Mouse (Mus musculus): ENCODE results near the gene Tmem63a. TPM values are rescaled to one million over a fixed set of nuclear protein-coding genes. Genes with fewer than 3 reads are reported as not detected.

Tmem63a gene
- polyA plus RNA-seq, 1 experiment from 2014 or later, result 9.3 TPM

GRCm38 (mm10) chr1:180912792-180913191 is 29.4 kb upstream of the Tmem63a start:
- H3K9ac ChIP-seq (ENCODE audit: low read length), result no peak overlapping the region
- ATAC-seq (ENCODE audit: insufficient number of reproducible peaks, insufficient read depth, low FRiP score, low read depth), result no peak
- H3K27me3 ChIP-seq (ENCODE audit: control insufficient read depth, insufficient read depth, low read length), result no peaks in the 10 kb centered on the region
- H3K4me3 ChIP-seq (ENCODE audit: control insufficient read depth in 1 of 2, insufficient read depth in 1 of 2, low read depth in 1 of 2, low read length in 2 of 2), result no peak overlapping the region
- peaks cover 6 to 8% of the 10 kb centered on the region in 2 experiments; a peak in 3 of 4 replicates for H3K4me1 ChIP-seq (ENCODE audit: control insufficient read depth in 2 of 2, insufficient read depth in 2 of 2, low read length in 2 of 2)
- peaks cover 9% of the 10 kb centered on the region for H3K36me3 ChIP-seq (ENCODE audit: control insufficient read depth, insufficient read depth, low read length)
- WGBS, result 88% methylated on average over 5 of the region's 5 CpGs
- H3K27ac ChIP-seq (replicated peaks in 1 of 2; ENCODE audit: control insufficient read depth in 1 of 2, insufficient read depth in 1 of 2, low read depth in 2 of 2, low read length in 2 of 2), result no peak overlapping the region
- H3K9me3 ChIP-seq (ENCODE audit: control insufficient read depth, low read length), result no peaks in the 10 kb centered on the region
- no peak overlapping the region for H3K4me2 ChIP-seq (ENCODE audit: low read length)

- no peaks in the 10 kb centered on the region for H3K36me3 ChIP-seq (ENCODE audit: control insufficient read depth, insufficient read depth, low read length)
- WGBS, result 42% methylated on average over 4 of the region's 4 CpGs
- no peak for ATAC-seq (ENCODE audit: insufficient number of reproducible peaks, insufficient read depth, low FRiP score, low read depth)
- H3K4me3 ChIP-seq (ENCODE audit: control insufficient read depth in 1 of 2, insufficient read depth in 1 of 2, low read depth in 1 of 2, low read length in 2 of 2), result no peak overlapping the region
- no peaks in the 10 kb centered on the region for H3K27me3 ChIP-seq (ENCODE audit: control insufficient read depth, insufficient read depth, low read length)
- H3K4me1 ChIP-seq (ENCODE audit: control insufficient read depth in 2 of 2, insufficient read depth in 2 of 2, low read length in 2 of 2), result peaks cover 6 to 8% of the 10 kb centered on the region in 2 experiments; a peak in 3 of 4 replicates
- peak overlapping the region; percentile 28 to 35; a peak in 1 of 4 replicates for H3K27ac ChIP-seq (replicated peaks in 1 of 2; ENCODE audit: control insufficient read depth in 1 of 2, insufficient read depth in 1 of 2, low read depth in 2 of 2, low read length in 2 of 2)
- no peak overlapping the region for H3K9ac ChIP-seq (ENCODE audit: low read length)
- no peaks in the 10 kb centered on the region for H3K9me3 ChIP-seq (ENCODE audit: control insufficient read depth, low read length)
- H3K4me2 ChIP-seq (ENCODE audit: low read length), result no peak overlapping the region
Observed at GRCm38 (mm10) chr1:180913797-180914196, 28.3 kb upstream of the Tmem63a start.

GRCm38 (mm10) chr1:180916425-180916824 is 25.7 kb upstream of the Tmem63a start:
- Histone ChIP-seq H3K4me3 (ENCODE audit: control insufficient read depth in 1 of 2, insufficient read depth in 1 of 2, low read depth in 1 of 2, low read length in 2 of 2) (no peak overlapping the region), H3K36me3 (ENCODE audit: control insufficient read depth, insufficient read depth, low read length) (no peaks in the 10 kb centered on the region), H3K4me2 (ENCODE audit: low read length) (no peak overlapping the region), H3K9ac (ENCODE audit: low read length) (no peak overlapping the region), H3K9me3 (ENCODE audit: control insufficient read depth, low read length) (no peaks in the 10 kb centered on the region), H3K4me1 (ENCODE audit: control insufficient read depth in 2 of 2, insufficient read depth in 2 of 2, low read length in 2 of 2) (peaks cover 8 to 10% of the 10 kb centered on the region in 2 experiments; a peak in 3 of 4 replicates), H3K27ac (replicated peaks in 1 of 2; ENCODE audit: control insufficient read depth in 1 of 2, insufficient read depth in 1 of 2, low read depth in 2 of 2, low read length in 2 of 2) (no peak overlapping the region), H3K27me3 (ENCODE audit: control insufficient read depth, insufficient read depth, low read length) (no peaks in the 10 kb centered on the region)
- ATAC-seq (ENCODE audit: insufficient number of reproducible peaks, insufficient read depth, low FRiP score, low read depth), result no peak
- 88% methylated on average over 11 of the region's 11 CpGs for WGBS

GRCm38 (mm10) chr1:180917053-180917452 is 25.1 kb upstream of the Tmem63a start:
- no peaks in the 10 kb centered on the region for H3K27me3 ChIP-seq (ENCODE audit: control insufficient read depth, insufficient read depth, low read length)
- no peak overlapping the region for H3K27ac ChIP-seq (replicated peaks in 1 of 2; ENCODE audit: control insufficient read depth in 1 of 2, insufficient read depth in 1 of 2, low read depth in 2 of 2, low read length in 2 of 2)
- no peak for ATAC-seq (ENCODE audit: insufficient number of reproducible peaks, insufficient read depth, low FRiP score, low read depth)
- 50% methylated on average over 1 of the region's 1 CpGs for WGBS
- no peak overlapping the region for H3K4me2 ChIP-seq (ENCODE audit: low read length)
- H3K4me3 ChIP-seq (ENCODE audit: control insufficient read depth in 1 of 2, insufficient read depth in 1 of 2, low read depth in 1 of 2, low read length in 2 of 2), result no peak overlapping the region
- no peaks in the 10 kb centered on the region for H3K36me3 ChIP-seq (ENCODE audit: control insufficient read depth, insufficient read depth, low read length)
- H3K4me1 ChIP-seq (ENCODE audit: control insufficient read depth in 2 of 2, insufficient read depth in 2 of 2, low read length in 2 of 2), result peaks cover 8 to 11% of the 10 kb centered on the region in 2 experiments; a peak in 3 of 4 replicates
- no peak overlapping the region for H3K9ac ChIP-seq (ENCODE audit: low read length)
- no peaks in the 10 kb centered on the region for H3K9me3 ChIP-seq (ENCODE audit: control insufficient read depth, low read length)

- Histone ChIP-seq H3K4me1 (ENCODE audit: control insufficient read depth in 2 of 2, insufficient read depth in 2 of 2, low read length in 2 of 2) (peaks cover 5 to 9% of the 10 kb centered on the region in 2 experiments; a peak in 2 of 4 replicates), H3K9ac (ENCODE audit: low read length) (no peak overlapping the region)
- 35% methylated on average over 8 of the region's 8 CpGs for WGBS
Observed at GRCm38 (mm10) chr1:180919686-180920085, 22.5 kb upstream of the Tmem63a start.

GRCm38 (mm10) chr1:180922273-180923048 is 19.7 kb upstream of the Tmem63a start:
- H3K27ac ChIP-seq (replicated peaks in 1 of 2; ENCODE audit: control insufficient read depth in 1 of 2, insufficient read depth in 1 of 2, low read depth in 2 of 2, low read length in 2 of 2), result no peak overlapping the region
- H3K9ac ChIP-seq (ENCODE audit: low read length), result no peak overlapping the region
- WGBS, result 52% methylated on average over 6 of the region's 6 CpGs

More at GRCm38 (mm10) chr1:180919686-180920085, 22.5 kb upstream of the Tmem63a start:
- Histone ChIP-seq H3K4me2 (ENCODE audit: low read length) (no peak overlapping the region), H3K9me3 (ENCODE audit: control insufficient read depth, low read length) (no peaks in the 10 kb centered on the region), H3K27ac (replicated peaks in 1 of 2; ENCODE audit: control insufficient read depth in 1 of 2, insufficient read depth in 1 of 2, low read depth in 2 of 2, low read length in 2 of 2) (no peak overlapping the region), H3K4me3 (ENCODE audit: control insufficient read depth in 1 of 2, insufficient read depth in 1 of 2, low read depth in 1 of 2, low read length in 2 of 2) (no peak overlapping the region), H3K36me3 (ENCODE audit: control insufficient read depth, insufficient read depth, low read length) (no peaks in the 10 kb centered on the region), H3K27me3 (ENCODE audit: control insufficient read depth, insufficient read depth, low read length) (no peaks in the 10 kb centered on the region)
- no peak for ATAC-seq (ENCODE audit: insufficient number of reproducible peaks, insufficient read depth, low FRiP score, low read depth)

GRCm38 (mm10) chr1:180924737-180925136 is 17.4 kb upstream of the Tmem63a start:
- Histone ChIP-seq H3K36me3 (ENCODE audit: control insufficient read depth, insufficient read depth, low read length) (no peaks in the 10 kb centered on the region), H3K4me2 (ENCODE audit: low read length) (no peak overlapping the region), H3K4me1 (ENCODE audit: control insufficient read depth in 2 of 2, insufficient read depth in 2 of 2, low read length in 2 of 2) (peaks cover 5% of the 10 kb centered on the region in 2 experiments; a peak in 2 of 4 replicates), H3K27ac (replicated peaks in 1 of 2; ENCODE audit: control insufficient read depth in 1 of 2, insufficient read depth in 1 of 2, low read depth in 2 of 2, low read length in 2 of 2) (no peak overlapping the region), H3K27me3 (ENCODE audit: control insufficient read depth, insufficient read depth, low read length) (0 out of 2 replicates have a peak, but pooled peaks cover 4% of the 10 kb centered on the region), H3K4me3 (ENCODE audit: control insufficient read depth in 1 of 2, insufficient read depth in 1 of 2, low read depth in 1 of 2, low read length in 2 of 2) (no peak overlapping the region), H3K9me3 (ENCODE audit: control insufficient read depth, low read length) (no peaks in the 10 kb centered on the region), H3K9ac (ENCODE audit: low read length) (no peak overlapping the region)
- ATAC-seq (ENCODE audit: insufficient number of reproducible peaks, insufficient read depth, low FRiP score, low read depth), result no peak
- WGBS, result 44% methylated on average over 2 of the region's 2 CpGs

More at GRCm38 (mm10) chr1:180922273-180923048, 19.7 kb upstream of the Tmem63a start:
- H3K27me3 ChIP-seq (ENCODE audit: control insufficient read depth, insufficient read depth, low read length), result no peaks in the 10 kb centered on the region
- no peak overlapping the region for H3K4me2 ChIP-seq (ENCODE audit: low read length)
- no peaks in the 10 kb centered on the region for H3K9me3 ChIP-seq (ENCODE audit: control insufficient read depth, low read length)
- H3K4me3 ChIP-seq (ENCODE audit: control insufficient read depth in 1 of 2, insufficient read depth in 1 of 2, low read depth in 1 of 2, low read length in 2 of 2), result no peak overlapping the region
- no peaks in the 10 kb centered on the region for H3K36me3 ChIP-seq (ENCODE audit: control insufficient read depth, insufficient read depth, low read length)
- no peak for ATAC-seq (ENCODE audit: insufficient number of reproducible peaks, insufficient read depth, low FRiP score, low read depth)
- H3K4me1 ChIP-seq (ENCODE audit: control insufficient read depth in 2 of 2, insufficient read depth in 2 of 2, low read length in 2 of 2), result peaks cover 5 to 9% of the 10 kb centered on the region in 2 experiments; a peak in 2 of 4 replicates
